Mouse (Mus musculus) left cerebral cortex, postnatal 10 days (tissue): ENCODE data around the gene Mfsd4a. TPM values are rescaled to one million over a fixed set of nuclear protein-coding genes. Genes with fewer than 3 reads are reported as not detected.

ENCODE experiments used
- DNase-seq, 2 experiments: peaks; one replicate each; pipeline ENCODE4 v3.0.0; 2021 to 2022; ENCODE audit warnings: low spot score in 2 of 2, mixed read lengths in 1 of 2; ENCODE audit errors: extremely low spot score in 1 of 2
- intact Hi-C: fragments of 180-260 bp; cut with DNase I; formaldehyde crosslinking; loops from one replicate; pipeline ENCODE4 v1.15.1; 2025
- total RNA-seq, 2 experiments: library from RNA; stranded (reverse); gene quantifications; 2 replicates each; pipeline ENCODE4 v1.2.3; 2021

The Mfsd4a gene
- total RNA-seq, 2 experiments from 2014 or later: 65.1 to 74.0 TPM

DNA sequence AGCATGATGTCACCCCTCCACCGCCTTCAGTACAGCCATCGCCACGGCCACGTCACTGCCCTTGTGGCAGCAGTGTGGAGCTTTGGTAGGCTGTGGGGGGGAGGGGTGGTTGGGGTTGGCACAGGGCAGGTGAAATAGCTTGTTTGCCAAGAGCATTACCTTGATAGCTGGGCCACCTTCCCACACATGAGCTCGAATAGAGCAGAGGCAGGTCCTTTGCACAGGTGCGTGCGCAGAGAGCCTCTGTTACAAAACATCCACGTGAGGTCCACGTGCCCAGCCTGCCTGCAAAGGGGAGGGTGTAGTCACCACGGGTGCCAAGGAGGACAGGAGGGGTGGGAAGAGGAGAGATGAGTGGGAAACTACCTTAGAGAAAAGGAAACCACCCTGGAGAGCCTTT lies 7.7 kb upstream of the Mfsd4a start:
- intact Hi-C loops: no loop called here
- no peak for DNase-seq

DNA sequence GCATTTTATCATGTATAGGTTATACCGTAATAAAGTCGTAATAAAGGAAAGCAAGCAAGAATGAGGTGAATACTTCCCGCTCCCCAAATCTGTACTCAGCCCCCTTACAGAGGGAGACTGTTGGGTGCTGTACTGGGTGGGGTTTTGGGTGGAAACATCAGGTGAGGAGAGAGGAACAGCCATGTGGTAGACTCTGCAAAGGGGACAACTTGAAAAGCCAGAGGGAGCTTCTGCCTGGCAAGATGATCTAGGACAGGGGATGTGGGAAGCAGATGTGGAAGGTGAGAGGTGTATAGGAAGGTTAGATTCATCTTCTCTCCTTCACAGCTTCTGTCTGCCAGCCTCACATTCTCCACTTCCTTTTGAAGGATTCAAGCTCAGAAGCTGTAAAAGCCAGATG lies 2.8 kb upstream of the Mfsd4a start:
- DNase-seq: no peak
- intact Hi-C loops: no loop called here

DNA sequence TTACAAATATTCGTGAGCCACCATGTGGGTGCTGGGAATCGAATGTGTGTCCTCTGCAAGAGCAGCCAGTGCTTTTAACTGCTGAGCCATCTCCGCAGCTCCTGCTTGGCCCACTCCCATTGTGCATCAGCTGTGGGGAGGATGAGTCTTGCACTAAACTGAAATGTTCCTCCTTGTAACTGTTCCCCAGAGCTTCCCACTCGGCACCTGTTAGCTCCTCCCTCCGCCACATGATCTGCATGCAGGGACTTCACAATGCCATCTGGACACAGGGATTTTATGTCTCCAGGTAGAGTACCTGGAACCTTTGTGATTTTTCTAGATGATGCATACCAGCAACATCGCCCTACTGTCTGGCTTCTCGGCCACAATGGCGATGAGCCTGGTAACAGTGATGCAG lies 1.6 kb upstream of the Mfsd4a start:
- intact Hi-C loops: no loop called here
- no peak for DNase-seq

DNA sequence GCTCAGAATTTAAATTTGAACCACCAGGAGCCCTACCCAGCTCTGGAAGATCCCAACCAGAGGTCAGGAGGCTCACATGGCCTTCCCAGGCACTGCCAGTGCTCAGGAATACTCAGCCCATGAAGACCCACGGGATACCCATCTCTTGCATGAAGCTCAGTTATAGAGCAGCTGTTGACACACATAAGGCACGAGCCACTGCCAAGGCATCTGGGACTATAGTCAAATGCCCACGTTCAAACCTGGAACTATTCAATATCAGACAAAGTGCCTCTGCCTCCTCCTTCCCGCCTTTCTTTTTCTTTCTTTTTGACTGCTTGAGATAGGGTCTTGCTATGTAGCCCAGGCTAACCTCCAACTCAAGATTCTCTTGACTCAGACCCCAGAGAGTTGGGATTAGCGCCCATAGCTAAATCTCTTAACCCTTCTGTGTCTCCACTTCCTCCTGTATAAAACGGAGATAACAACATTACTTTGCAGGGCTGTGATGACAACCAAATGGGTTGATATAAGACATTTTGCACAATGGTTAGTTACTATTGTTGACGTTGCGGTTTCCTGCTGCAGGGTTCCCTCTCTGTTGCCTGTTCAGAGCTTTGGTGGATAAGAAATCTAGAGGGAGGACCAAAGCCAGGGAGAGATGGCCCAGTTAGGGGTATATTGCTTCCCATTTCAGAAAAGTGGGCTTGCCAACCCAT lies 2.2 kb downstream of the Mfsd4a start:
- intact Hi-C loops: no loop called here
- DNase-seq: no peak

DNA sequence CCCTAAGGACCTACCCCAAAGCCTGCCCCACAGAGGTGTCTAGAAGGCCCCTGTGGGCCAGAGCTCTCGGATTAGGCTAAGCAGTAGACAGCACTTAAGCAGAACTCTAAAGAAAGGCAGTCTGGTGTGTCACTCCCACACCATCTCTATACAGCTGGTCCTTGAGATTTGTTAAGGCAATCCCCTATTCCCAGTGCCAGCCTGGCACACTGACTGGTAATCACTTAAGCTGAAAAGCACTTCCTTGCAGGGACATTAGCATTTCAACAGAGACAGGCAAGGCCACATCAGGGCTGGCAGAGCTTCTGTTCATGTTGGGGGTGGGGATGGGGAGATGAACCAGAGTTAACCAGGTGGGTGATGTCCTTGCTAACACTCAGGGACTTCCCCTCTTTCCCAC lies 2.9 kb downstream of the Mfsd4a start:
- DNase-seq: peak in 1 of 2 experiments; percentile 47
- intact Hi-C loops: no loop called here

DNA sequence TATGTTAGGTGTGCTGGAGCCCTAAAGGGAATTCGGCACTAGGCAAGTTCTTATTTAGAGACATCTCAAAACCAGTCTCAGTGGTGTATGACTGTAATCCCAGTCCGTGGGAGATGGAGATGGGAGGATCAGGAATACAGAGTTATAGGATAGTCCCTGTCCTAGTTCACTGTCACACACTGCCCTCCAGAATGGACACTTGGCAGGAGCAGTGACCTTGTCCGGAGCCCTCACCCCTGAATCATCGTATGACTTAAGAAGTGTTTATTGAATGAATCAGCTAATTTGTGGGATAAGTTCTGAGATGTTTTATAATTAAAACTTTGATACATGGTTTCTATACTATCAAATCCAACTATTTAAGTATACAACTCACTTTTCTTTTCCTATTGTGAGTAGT lies 4.8 kb downstream of the Mfsd4a start:
- intact Hi-C loops: no loop called here
- DNase-seq: no peak

DNA sequence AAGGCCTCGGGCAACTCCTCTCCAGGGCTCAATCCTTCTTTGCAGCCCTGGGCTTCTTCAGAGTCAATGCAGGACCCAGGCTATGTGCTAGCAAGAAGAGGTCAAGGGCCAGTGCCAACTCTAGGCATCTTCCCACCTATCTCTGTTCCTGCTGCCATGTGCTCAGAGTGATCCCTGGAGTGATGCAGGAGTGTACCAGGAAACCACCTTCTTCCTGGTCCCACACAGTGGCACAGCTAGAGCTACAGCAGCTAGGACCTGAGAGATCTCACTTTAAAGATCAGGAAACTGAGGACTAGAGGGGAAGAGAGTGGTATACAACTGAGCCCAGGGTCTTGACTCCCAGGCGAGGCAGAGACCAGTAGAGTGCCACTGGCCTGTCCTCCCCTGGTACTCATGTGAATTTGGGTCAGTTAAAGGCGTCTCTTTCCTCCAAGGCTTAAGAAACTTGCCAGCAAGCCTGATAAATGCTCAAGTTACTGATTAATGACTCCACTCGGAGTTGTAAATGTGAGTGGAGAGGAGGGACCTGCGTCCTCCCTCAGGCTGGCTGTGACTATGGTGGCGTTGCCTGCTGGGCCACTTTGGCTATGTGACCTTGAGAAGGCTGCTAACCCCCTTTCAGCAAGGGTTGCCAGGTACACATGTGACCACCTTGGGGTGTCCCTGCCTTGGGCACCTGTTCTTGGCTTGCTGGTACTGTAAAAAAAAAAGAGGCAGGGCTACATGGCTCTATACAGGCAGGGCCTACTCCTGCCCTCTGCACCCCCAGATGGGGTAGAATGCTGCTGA lies 5.9 kb downstream of the Mfsd4a start:
- no peak for DNase-seq
- intact Hi-C loops: no loop called here

DNA sequence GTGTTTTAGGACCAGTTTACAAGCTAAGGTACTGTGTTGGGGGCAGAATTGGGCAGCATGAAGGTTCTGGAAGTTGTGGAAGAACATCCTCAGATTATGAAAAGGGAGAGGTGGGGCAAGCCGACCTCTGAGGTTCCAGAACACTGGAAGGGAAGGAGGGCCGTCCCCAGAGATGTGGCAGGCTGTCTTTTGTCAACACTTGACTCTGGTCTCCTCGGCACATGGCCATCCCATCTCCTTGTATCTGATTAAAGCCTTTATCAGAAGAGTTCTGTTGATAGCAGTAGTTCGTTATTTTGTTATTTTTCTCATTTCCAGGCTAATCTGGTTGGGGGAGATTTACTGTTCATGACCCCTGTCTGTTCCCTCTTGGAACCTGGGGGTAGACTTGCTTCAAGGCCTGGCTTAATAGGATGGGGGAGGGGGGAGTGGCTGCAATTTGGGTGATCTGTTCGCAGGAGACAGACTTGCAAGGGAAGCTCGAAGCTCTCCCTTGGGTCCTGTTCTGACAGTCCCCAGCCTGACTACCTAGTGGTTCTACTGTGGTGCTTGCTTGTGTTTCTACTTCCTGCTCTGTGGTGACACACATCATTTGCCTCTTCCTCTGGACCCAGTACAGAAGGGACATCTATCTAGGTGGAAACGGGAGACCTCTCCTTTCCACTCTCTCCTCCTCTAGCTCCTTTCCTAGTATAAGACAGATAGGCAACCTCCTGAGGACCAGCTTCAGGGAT lies 7.7 kb downstream of the Mfsd4a start:
- intact Hi-C loops: no loop called here

DNA sequence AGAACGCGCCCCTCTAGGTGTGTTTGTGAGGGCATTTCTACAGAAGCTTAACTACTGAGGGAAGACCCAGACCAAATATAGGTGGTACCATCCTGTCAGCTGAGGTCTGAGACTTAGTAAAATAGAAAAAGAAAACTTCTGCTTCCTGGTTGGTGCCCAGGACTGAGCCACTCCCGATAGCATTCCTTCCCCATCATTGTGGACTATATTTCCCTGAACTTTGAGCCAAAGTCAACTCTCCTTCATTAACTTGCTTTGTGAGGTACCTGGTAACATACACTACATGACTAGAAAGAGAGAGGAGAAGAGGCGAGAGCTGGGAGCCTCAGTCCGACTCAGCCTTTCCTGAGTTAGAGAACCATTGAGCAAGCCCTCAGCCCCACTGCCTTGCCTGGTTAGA lies 9.3 kb downstream of the Mfsd4a start:
- intact Hi-C loops: no loop called here
- DNase-seq: no peak

More for the DNA sequence above, 7.7 kb downstream of the Mfsd4a start:
- DNase-seq: no peak

DNA sequence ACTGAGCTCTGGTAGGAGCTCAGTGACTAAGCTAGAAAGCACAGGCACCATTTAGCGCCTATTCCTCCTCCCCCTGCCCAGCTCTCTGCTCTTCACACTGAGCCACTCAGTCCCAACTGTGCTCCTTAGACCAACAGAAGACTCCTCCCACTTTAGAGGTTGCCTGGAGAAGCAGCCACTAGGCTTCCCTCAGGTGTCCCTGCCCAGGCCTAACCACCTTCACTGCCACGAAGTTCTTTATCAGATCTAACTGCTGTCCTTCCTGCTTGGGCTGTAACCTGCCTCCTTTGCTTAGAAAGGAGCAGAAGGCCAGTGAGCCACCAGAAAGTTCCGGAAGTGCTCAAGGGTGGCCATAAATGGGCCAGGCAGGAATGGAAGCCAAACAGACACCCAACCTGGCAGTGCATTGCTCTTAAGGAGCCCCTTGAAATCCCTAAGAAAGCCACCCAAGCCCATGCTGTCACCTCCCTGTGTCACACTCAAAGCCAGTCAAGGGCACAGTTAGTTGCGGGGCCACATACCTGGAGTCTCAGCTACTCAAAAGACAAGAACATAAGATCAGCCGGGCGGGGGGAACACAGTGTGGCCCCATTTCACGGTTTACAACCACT lies 12.7 kb downstream of the Mfsd4a start:
- intact Hi-C loops: no loop called here
- DNase-seq: no peak

DNA sequence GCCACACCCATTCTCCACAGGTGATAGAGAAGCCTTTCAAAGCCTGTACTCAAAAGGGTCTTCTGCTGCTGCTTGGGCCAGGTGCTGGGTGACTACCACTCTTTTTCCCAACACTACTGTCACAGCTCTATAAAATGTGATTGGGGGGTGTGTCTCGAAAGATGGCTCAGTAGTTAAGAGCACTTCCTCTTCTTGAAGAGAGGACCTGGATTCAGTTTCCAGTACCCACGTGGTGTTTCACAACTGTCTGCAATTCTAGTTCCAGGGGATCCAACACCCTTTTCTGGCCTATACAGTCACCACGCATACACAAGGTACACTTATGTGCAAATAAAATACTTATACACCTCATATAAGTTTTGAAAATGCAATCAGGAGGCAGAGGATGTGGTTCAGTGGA lies 13.5 kb downstream of the Mfsd4a start:
- intact Hi-C loops: no loop called here
- no peak for DNase-seq

DNA sequence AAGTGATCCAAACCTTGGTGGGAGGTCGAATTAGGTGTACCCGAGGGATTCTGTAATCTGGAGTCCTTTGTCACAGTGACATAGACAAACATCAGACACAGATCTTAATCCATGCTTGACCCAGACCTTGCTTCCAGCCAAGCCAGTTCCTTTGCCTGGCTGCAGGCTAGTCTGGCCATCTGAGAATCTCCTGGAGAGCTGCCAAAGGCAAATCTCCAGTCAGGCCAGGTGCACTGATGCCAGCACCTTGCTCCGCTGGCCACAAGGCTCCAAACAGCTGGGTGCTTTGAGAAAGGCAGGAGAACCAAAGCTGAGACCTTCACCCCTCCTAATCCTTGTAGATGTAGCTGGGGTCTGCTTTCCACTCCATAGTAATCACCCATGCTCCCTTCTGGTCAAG lies 16.1 kb downstream of the Mfsd4a start:
- DNase-seq: no peak
- intact Hi-C loops: no loop called here

DNA sequence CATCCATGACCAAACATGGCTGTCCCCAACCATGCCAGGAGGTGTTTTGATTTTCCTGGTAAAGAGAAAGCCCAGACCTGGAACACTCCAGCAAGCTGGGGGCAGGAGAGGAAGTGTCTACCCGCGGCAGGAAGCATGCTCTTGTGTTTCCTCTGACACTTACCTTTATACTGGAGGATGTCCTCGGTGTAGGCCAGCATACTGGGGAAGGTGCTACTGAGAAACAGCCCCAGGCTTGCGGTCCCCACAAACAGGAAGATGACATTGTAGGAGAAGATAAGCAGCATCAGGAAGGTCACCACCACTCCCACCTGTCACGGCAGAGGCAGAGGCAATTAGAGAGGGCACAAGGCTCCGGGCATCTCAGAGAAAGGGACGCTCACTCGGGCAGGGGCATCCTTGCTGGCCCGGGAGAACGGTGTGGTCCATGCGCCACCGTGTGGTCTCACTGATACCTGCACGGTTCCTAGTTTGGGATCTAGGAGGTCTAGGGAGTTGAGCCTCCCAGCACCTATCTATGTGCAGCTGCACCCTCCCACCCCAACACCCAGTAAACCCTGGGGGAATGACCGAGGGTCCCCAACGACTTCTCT lies 21.6 kb downstream of the Mfsd4a start:
- peak; percentile 39 to 69 for DNase-seq
- intact Hi-C loops: loop anchor here (5.0 to 10.0 kb wide), 3 partner anchors 51 to 111 kb away; no protein-coding TSS in a partner anchor

DNA sequence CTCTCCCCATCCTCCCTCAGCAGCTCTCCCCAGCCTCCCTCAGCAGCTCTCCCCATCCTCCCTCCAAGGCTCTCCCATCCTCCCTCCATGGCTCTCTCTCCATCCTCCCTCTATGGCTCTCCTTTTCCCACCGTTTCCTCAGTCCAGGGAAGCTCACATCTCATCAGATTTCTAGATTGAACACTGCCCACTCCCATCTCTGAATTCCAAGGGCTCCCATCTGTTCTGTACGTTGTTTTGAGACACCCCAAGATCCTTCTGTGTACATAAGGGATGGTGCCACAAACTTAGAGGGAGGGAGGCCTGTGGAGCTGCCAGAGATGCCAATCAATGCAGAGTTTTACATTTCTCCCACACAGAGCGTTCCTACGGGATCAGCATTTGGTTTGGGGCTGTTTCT lies 24.1 kb downstream of the Mfsd4a start:
- intact Hi-C loops: loop anchor here (10.0 kb wide), 2 partner anchors 49 to 109 kb away; no protein-coding TSS in a partner anchor
- DNase-seq: peak in 1 of 2 experiments; percentile 42

DNA sequence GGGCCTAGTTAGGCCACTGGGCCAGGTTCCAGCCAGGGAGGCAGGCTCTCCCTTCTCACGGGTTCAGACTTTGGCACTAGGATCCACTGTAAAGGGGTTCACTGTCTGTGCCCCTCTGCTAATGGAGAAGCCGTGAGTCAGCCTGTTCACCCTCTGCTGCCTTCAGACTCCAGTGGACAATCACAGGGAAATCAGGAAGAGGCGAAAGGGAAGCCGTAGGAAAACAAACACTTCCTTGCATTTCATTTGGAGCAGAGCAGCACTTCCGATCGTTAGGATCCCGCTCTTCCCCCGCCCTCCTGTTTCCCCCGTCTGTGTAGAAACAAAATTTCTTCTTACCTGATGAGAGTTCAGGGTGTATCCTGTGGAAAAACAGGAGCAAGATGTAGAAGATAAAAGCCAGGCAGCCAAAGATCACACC lies 27.7 kb downstream of the Mfsd4a start:
- peak in 1 of 2 experiments; percentile 50 for DNase-seq
- intact Hi-C loops: loop anchor here (10.0 kb wide), 2 partner anchors 45 to 105 kb away; no protein-coding TSS in a partner anchor

DNA sequence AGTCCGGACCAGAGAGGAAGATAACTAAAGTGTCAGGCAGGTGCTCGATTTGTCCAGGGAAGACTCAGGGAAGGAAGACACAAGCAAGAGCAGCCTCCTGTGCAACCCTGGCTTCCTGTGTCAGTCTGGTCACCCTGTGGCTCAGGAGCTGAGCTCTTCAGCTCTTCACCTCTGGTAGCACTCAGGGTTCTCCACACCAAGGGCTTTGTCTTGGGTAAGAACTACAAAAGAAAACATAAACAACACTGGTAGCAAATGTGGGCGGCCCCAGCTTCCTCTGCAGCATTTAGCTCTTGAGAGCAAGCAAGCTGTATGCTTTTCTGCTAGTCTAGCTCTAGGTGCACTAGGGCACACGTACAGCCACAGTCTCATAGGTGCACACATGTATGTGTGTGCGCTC lies 29.1 kb downstream of the Mfsd4a start:
- intact Hi-C loops: no loop called here
- peak in 1 of 2 experiments; percentile 35 for DNase-seq

DNA sequence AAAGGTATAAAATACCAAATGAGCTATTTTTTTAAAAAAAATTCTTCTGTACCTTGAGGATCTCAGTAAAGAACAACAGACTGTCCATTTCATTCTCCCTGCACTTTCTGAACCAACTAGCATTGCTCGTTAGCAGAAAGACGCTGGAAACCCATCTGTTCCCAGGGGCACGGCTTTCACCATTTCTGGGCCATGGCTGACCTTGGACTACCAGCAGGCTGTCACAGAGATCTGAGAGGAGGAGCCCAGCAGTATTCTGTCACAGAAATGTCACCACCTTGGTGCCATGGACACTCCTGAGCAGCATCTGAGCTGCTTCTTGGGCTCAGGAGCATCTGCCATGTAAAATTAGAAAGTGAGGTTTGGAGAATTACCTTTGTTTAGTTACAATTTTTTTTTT lies 30.1 kb downstream of the Mfsd4a start:
- intact Hi-C loops: no loop called here
- DNase-seq: no peak

DNA sequence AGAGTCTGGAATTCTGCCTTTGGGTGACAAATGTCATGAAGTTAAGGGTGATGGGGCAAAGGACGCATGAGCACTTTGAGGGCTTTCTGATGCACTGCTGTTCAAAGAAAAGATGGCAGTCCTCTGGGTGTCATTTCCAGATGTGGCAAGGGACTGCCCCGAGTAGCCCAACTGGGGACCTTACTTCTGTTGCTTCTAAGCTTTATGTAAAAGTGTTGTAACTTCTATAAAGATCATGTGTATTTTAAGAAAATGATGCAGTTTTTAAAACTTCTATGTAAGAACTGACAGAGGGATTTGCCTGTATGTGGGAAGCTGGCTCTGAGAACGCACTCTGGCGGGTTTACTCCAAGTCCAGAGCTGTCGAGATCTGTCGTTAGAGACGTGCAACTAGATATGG lies 35.7 kb downstream of the Mfsd4a start:
- no peak for DNase-seq
- intact Hi-C loops: no loop called here

DNA sequence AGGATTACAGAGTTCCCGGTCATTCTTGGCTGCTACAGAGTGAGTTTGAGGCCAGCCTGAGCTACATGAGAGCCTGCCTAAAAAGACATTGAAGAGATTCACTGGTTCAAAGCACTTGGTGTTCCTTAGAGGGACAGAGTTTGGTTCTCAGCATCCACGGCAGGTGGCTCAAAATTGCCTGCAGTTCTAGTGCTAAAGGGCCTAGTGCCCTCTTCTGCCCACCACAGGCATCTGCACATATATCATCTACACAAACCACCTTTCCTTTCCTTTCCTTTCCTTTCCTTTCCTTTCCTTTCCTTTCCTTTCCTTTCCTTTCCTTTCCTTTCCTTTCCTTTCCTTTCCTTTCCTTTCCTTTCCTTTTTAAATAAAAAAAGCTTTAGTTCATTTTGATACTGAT lies 37.3 kb downstream of the Mfsd4a start:
- intact Hi-C loops: no loop called here
- DNase-seq: no peak
